Mouse (Mus musculus) CH12.LX (cell line): ENCODE measurements around the gene Muc3. TPM values are rescaled to one million over a fixed set of nuclear protein-coding genes. Genes with fewer than 3 reads are reported as not detected.

Experiments
- DNase-seq: peaks from one replicate; pipeline ENCODE4 v3.0.0-alpha.2; 2013; ENCODE audit errors: extremely low read depth
- H3K27ac ChIP-seq: 2 replicates; pipeline ENCODE4 v1.5.1; 2012; ENCODE audit warnings: low read depth, mild to moderate bottlenecking, control low read depth, moderate library complexity; ENCODE audit not compliant: insufficient read depth
- H3K27me3 ChIP-seq: replicated peaks from 2 replicates; pipeline ENCODE3; 2012; ENCODE audit warnings: inconsistent platforms
- H3K36me3 ChIP-seq, 2 experiments: replicated peaks in 1 of 2; 2 replicates each; pipeline versions ENCODE3 to v1.6.1; 2012; ENCODE audit warnings: inconsistent platforms in 1 of 2, low read length in 1 of 2, mild to moderate bottlenecking in 1 of 2, mixed read lengths in 1 of 2, moderate library complexity in 1 of 2; ENCODE audit not compliant: control insufficient read depth in 1 of 2, insufficient read depth in 1 of 2
- H3K4me1 ChIP-seq, 2 experiments: 2 replicates each; pipeline ENCODE4 v1.6.1; 2012; ENCODE audit warnings: inconsistent platforms in 1 of 2, moderate library complexity in 1 of 2; ENCODE audit not compliant: insufficient read depth in 2 of 2, control insufficient read depth in 1 of 2
- H3K4me2 ChIP-seq: 2 replicates; pipeline ENCODE4 v1.6.1; 2012; ENCODE audit warnings: low read depth, mild to moderate bottlenecking, control low read depth; ENCODE audit not compliant: poor library complexity, insufficient read depth, severe bottlenecking
- H3K4me3 ChIP-seq, 3 experiments: fragments of 150-350 bp in 1 of 3; sonication (generic) in 1 of 3; replicated peaks in 1 of 3; 2 replicates each; pipeline versions ENCODE3 to v1.5.1; 2011 to 2012; ENCODE audit warnings: low read depth in 2 of 3, low read length in 2 of 3, mild to moderate bottlenecking in 2 of 3, moderate library complexity in 2 of 3, control low read depth in 1 of 3, improper control_type of control experiment in 1 of 3, inconsistent platforms in 1 of 3, mixed read lengths in 1 of 3; ENCODE audit not compliant: poor library complexity in 1 of 3
- H3K79me2 ChIP-seq: replicated peaks from 2 replicates; pipeline ENCODE4 v1.6.1; 2012; ENCODE audit warnings: mild to moderate bottlenecking, moderate library complexity; ENCODE audit not compliant: control insufficient read depth, poor library complexity, insufficient read depth, severe bottlenecking; ENCODE audit errors: extremely low read depth
- H3K9ac ChIP-seq: 2 replicates; pipeline ENCODE4 v1.6.1; 2012; ENCODE audit warnings: low read depth, mild to moderate bottlenecking, control low read depth, moderate library complexity; ENCODE audit not compliant: insufficient read depth
- H3K9me3 ChIP-seq: replicated peaks from 2 replicates; pipeline ENCODE3; 2012; ENCODE audit warnings: low read length, inconsistent platforms, mixed read lengths
- BHLHE40 ChIP-seq: IDR thresholded peaks from 2 replicates; pipeline ENCODE4 v1.6.1; 2011; ENCODE audit warnings: mild to moderate bottlenecking, low read depth, low read length, improper control_type of control experiment
- CHD2 ChIP-seq: IDR thresholded peaks from 2 replicates; pipeline ENCODE4 v1.6.1; 2011; ENCODE audit warnings: low read length, improper control_type of control experiment
- CTCF ChIP-seq, 2 experiments: IDR thresholded peaks in 1 of 2; conservative IDR thresholded peaks in 1 of 2; 2 replicates each; pipeline ENCODE4 v1.5.1; 2011 to 2012; ENCODE audit warnings: low read depth in 2 of 2, low read length in 2 of 2, improper control_type of control experiment in 1 of 2, inconsistent platforms in 1 of 2, mild to moderate bottlenecking in 1 of 2, moderate library complexity in 1 of 2
- ELF1 ChIP-seq: IDR thresholded peaks from 2 replicates; pipeline ENCODE4 v1.6.1; 2014; ENCODE audit warnings: low read depth, mild to moderate bottlenecking, inconsistent platforms, low read length, improper control_type of control experiment
- ETS1 ChIP-seq: conservative IDR thresholded peaks from 2 replicates; pipeline ENCODE4 v1.6.1; 2012; ENCODE audit warnings: low read depth, mild to moderate bottlenecking, inconsistent platforms, low read length, improper control_type of control experiment, moderate library complexity
- IRF4 ChIP-seq: IDR thresholded peaks from 2 replicates; pipeline ENCODE4 v1.6.1; 2014; ENCODE audit warnings: low read depth, mild to moderate bottlenecking, inconsistent platforms, low read length, improper control_type of control experiment
- JUN ChIP-seq: IDR thresholded peaks from 2 replicates; pipeline ENCODE4 v1.6.1; 2011; ENCODE audit warnings: low read depth, mild to moderate bottlenecking, low read length, improper control_type of control experiment, moderate library complexity; ENCODE audit not compliant: insufficient read depth
- JUND ChIP-seq: conservative IDR thresholded peaks from 2 replicates; pipeline ENCODE4 v1.6.1; 2011; ENCODE audit warnings: low read depth, low read length, improper control_type of control experiment
- KAT2A ChIP-seq: IDR thresholded peaks from 2 replicates; pipeline ENCODE4 v1.6.1; 2012; ENCODE audit warnings: low read length, improper control_type of control experiment, inconsistent platforms; ENCODE audit not compliant: insufficient replicate concordance
- MAFK ChIP-seq: IDR thresholded peaks from 2 replicates; pipeline ENCODE4 v1.6.1; 2011; ENCODE audit warnings: low read length, improper control_type of control experiment; ENCODE audit not compliant: insufficient replicate concordance
- MAX ChIP-seq: IDR thresholded peaks from 2 replicates; pipeline ENCODE4 v1.6.1; 2011; ENCODE audit warnings: low read length, improper control_type of control experiment
- MEF2A ChIP-seq: IDR thresholded peaks from 2 replicates; pipeline ENCODE4 v1.6.1; 2014; ENCODE audit warnings: low read depth, mild to moderate bottlenecking, inconsistent platforms, low read length, improper control_type of control experiment, borderline replicate concordance
- MYC ChIP-seq: IDR thresholded peaks from 2 replicates; pipeline ENCODE4 v1.6.1; 2011; ENCODE audit warnings: low read depth, mild to moderate bottlenecking, improper control_type of control experiment, low read length
- NELFE ChIP-seq: IDR thresholded peaks from 2 replicates; pipeline ENCODE4 v1.6.1; 2011; ENCODE audit warnings: low read depth, low read length, improper control_type of control experiment
- NRF1 ChIP-seq: IDR thresholded peaks from 2 replicates; pipeline ENCODE4 v1.6.1; 2014; ENCODE audit warnings: low read depth, mild to moderate bottlenecking, inconsistent platforms, low read length, improper control_type of control experiment, moderate library complexity
- RAD21 ChIP-seq: IDR thresholded peaks from 2 replicates; pipeline ENCODE4 v1.6.1; 2011; ENCODE audit warnings: low read depth, mild to moderate bottlenecking, low read length, improper control_type of control experiment, moderate library complexity
- RCOR1 ChIP-seq: conservative IDR thresholded peaks from 2 replicates; pipeline ENCODE4 v1.6.1; 2012; ENCODE audit warnings: low read depth, mild to moderate bottlenecking, inconsistent platforms, low read length, improper control_type of control experiment
- TBP ChIP-seq: conservative IDR thresholded peaks from 2 replicates; pipeline ENCODE4 v1.6.1; 2011; ENCODE audit warnings: low read depth, low read length, improper control_type of control experiment
- ZKSCAN1 ChIP-seq: IDR thresholded peaks from 2 replicates; pipeline ENCODE4 v1.6.1; 2012; ENCODE audit warnings: low read depth, inconsistent platforms, low read length, improper control_type of control experiment, borderline replicate concordance
- ZNF384 ChIP-seq: IDR thresholded peaks from 2 replicates; pipeline ENCODE4 v1.6.1; 2012; ENCODE audit warnings: low read depth, low read length, improper control_type of control experiment, inconsistent platforms
- dilution Hi-C: fragments of 300-500 bp; cut with MboI; formaldehyde crosslinking; loops from 2 replicates; pipeline ENCODE4 v1.14.3; 2020; ENCODE audit warnings: low sequenced_read_pairs; ENCODE audit not compliant: extremely low pct_unique_long_range_greater_than_20kb, extremely low pct_ligation_motif_present
- in situ Hi-C: fragments of 300-500 bp; cut with MboI; formaldehyde crosslinking; loops from 3 replicates; pipeline ENCODE4 v1.14.3; 2019; ENCODE audit warnings: low sequenced_read_pairs, low pct_ligation_motif_present, low pct_unique_long_range_greater_than_20kb, mixed read lengths
- polyA plus RNA-seq: library from polyadenylated mRNA; unstranded; fragments of >175 nt; gene quantifications from 2 replicates; pipeline ENCODE4 v1.2.1, GENCODE M21; 2012; ENCODE audit warnings: low read depth; ENCODE audit not compliant: insufficient read length
- total RNA-seq, 2 experiments: library from RNA; depleted of rRNA; stranded (reverse); fragments of 300-350 nt in 1 of 2; fragments of >200 nt in 1 of 2; gene quantifications; 2 replicates each; pipeline ENCODE4 v1.2.3; 2012 to 2014

The Muc3 gene
- total and polyA plus RNA-seq, 3 experiments = 0.13 TPM; not detected in 2

DNA sequence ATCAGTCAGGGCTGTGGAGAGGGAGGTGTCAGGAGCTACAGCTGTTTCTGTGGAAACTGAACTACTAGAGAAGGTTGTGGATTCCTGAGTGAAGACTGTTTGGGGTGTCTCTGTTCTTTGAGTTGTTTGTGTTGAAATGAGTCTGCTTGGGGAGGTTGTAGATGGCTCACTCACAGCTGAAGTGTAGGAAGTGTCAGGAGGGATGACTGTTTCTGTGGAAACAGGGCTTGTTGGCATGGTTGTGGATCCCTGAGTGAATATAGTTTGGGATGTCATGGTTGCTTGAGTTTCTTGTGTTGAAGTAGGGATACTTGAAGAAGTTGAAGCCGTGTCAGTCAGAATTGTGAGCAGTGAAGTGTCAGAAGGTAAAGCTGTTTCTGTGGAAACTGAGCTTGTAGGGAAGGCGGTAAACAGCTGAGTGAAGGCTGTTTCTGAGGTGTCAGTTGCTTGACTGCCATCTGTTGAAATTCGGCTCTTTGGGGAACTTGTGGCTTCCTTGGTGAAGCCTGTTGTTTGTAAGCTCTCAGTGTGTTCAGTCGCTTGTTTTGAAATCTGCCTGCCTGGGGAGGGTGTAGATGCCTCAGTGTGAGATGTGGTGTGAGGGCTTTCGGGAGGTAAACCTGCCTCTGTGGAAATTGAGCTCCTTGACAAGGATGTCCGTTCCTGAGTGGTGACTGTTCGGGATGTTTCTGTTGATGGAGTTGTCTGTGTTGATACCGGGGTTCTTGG lies 30.7 kb upstream of the Muc3 start:
- TF ChIP-seq RCOR1 = no peak
- no peak for TF ChIP-seq CTCF (conservative IDR thresholded peaks at IDR 0.05 in 1 of 2, IDR thresholded peaks at IDR 0.05 in 1 of 2; ENCODE audit: low read depth in 2 of 2, low read length in 2 of 2)
- no peak for TF ChIP-seq JUND
- no peak for TF ChIP-seq IRF4
- TF ChIP-seq ELF1 = no peak
- no peak for TF ChIP-seq RAD21
- TF ChIP-seq BHLHE40 = no peak
- no peak for TF ChIP-seq NRF1
- no peak for TF ChIP-seq ETS1
- no peak for TF ChIP-seq NELFE
- no peak for TF ChIP-seq MYC
- no peak for TF ChIP-seq ZKSCAN1
- no peak for TF ChIP-seq MAX
- TF ChIP-seq KAT2A = no peak
- in situ Hi-C loops = no loop called here
- no peaks in the 10 kb centered on the region for H3K36me3 ChIP-seq
- no peaks in the 10 kb centered on the region for H3K79me2 ChIP-seq
- H3K4me2 ChIP-seq = no peak overlapping the region
- no peak overlapping the region for H3K4me3 ChIP-seq
- dilution Hi-C loops = no loop called here
- H3K27ac ChIP-seq = no peak overlapping the region
- no peaks in the 10 kb centered on the region for H3K4me1 ChIP-seq
- no peaks in the 10 kb centered on the region for H3K9me3 ChIP-seq
- no peak for DNase-seq
- no peak overlapping the region for H3K9ac ChIP-seq
- H3K27me3 ChIP-seq = peaks cover 49% of the 10 kb centered on the region

DNA sequence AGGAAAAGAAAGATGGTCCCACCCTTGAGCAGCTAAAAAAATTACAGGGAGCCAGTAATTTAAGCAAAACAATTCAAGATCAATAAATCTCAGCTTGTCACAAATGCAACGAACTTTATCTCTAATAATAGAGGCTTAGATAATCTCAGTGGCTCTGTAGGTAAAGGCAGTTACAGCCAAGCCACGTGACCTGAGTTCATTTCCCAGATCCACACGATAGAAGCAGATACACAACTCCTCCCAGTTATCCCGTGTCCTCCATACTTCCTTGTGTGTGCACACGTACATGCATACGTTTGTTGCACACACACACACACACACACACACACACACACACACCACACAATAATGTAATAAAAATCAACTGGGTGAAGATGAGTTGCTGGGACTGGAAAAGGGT lies 24.8 kb upstream of the Muc3 start:
- Histone ChIP-seq H3K9me3 (no peaks in the 10 kb centered on the region), H3K36me3 (no peaks in the 10 kb centered on the region), H3K27ac (no peak overlapping the region), H3K4me1 (no peaks in the 10 kb centered on the region), H3K79me2 (no peaks in the 10 kb centered on the region), H3K4me2 (no peak overlapping the region), H3K27me3 (peaks cover 89% of the 10 kb centered on the region), H3K9ac (no peak overlapping the region), H3K4me3 (no peak overlapping the region)
- TF ChIP-seq ZNF384 = no peak
- no peak for TF ChIP-seq JUN
- no peak for TF ChIP-seq TBP
- TF ChIP-seq MAFK = no peak
- TF ChIP-seq RCOR1 = no peak
- TF ChIP-seq ZKSCAN1 = no peak
- TF ChIP-seq MEF2A = no peak
- no peak for TF ChIP-seq CHD2
- no peak for TF ChIP-seq ETS1
- TF ChIP-seq RAD21 = no peak
- dilution Hi-C loops (no loop called here), in situ Hi-C loops (no loop called here)
- no peak for DNase-seq
